Mouse (Mus musculus): ENCODE results near the gene Mri1. TPM values are rescaled to one million over a fixed set of nuclear protein-coding genes. Genes with fewer than 3 reads are reported as not detected.

Mri1 gene
- 38.2 and 98.1 TPM in 2 replicates for polyA plus RNA-seq (2012; rRNA removed)

GRCm38 (mm10) chr8:84256822-84257610, at the start of gene Mri1:
Gene Mri1 (minus strand): TSS chr8:84257326.

DNA sequence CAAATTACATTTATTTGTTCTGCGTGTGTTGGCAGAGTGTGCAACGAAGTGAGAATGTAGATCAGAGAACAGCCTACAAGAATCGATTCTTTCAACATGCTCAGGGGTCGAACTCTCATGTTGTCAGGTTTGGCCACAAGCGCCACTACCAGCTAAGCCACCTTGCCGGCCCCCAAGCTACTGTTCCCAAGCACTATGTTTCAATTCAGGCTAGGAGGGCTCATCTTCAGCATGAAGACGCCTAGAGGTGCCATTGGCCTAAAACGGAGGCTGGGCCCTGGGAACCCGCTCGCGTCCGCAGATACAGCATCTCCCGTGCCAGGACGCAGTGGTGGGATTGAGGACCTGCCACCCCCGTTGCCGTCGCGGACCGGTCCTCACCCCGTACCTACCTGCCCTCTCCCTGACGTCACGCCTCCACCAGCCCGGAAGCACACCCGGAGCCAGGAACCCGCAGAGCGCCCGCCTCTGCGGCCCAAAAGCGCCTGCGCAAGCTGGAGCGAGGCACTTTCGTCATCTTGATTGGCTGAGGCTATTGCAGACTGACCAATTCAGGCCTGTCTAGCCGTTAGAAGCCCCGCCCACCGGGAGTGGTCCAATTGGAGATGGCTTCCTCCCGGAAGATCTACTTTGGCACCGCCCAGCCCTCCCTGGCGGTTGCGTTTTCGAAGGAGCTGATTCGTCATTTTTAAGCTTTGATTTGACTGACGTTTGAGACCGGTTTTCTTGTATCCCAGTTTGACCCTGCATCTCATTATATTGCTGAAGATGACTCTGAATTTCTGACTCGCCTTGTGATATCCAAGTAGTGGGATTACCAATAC, 13.0 kb upstream of the Mri1 start, which contains the start of gene Ccdc130:
TSS of gene Ccdc130 (minus strand) at position 431 of the 824 bp plus-strand sequence.

GRCm38 (mm10) chr8:84249257-84250170, 7.6 kb downstream of the Mri1 start, which contains the start of gene D8Ertd738e:
Gene D8Ertd738e (minus strand): TSS chr8:84249719.

GRCm38 (mm10) chr8:84236998-84237473, 20.1 kb downstream of the Mri1 start, which contains the start of gene Zswim4:
Gene Zswim4 (minus strand): TSS chr8:84237055.

Other genes with a start within 250 kb of the Mri1 start
- 17.9 and 33.1 TPM in 2 replicates for gene 2210011C24Rik, start 245.2 kb downstream of the Mri1 start, polyA plus RNA-seq (2012; rRNA removed)
- 1.7 and 1.8 TPM in 2 replicates for gene Palm3, start 235.9 kb downstream of the Mri1 start, polyA plus RNA-seq (2012; rRNA removed)
- gene Il27ra, start 214.7 kb downstream of the Mri1 start, polyA plus RNA-seq (2012; rRNA removed) = 0.48 and 0.91 TPM in 2 replicates
- 0.22 and 0.30 TPM in 2 replicates for gene Rln3, start 212.3 kb downstream of the Mri1 start, polyA plus RNA-seq (2012; rRNA removed)
- 0.11 and 0.22 TPM in 2 replicates for gene Gm10643, start 192.2 kb downstream of the Mri1 start, polyA plus RNA-seq (2012; rRNA removed)
- gene Rfx1, start 190.5 kb downstream of the Mri1 start, polyA plus RNA-seq (2012; rRNA removed) = 12.3 and 13.3 TPM in 2 replicates
- gene Dcaf15, start 152.6 kb downstream of the Mri1 start, polyA plus RNA-seq (2012; rRNA removed) = 24.1 and 24.4 TPM in 2 replicates
- gene Podnl1, start 131.3 kb downstream of the Mri1 start, polyA plus RNA-seq (2012; rRNA removed) = 0.61 and 0.99 TPM in 2 replicates
- 25.5 and 27.2 TPM in 2 replicates for gene Cc2d1a, start 109.4 kb downstream of the Mri1 start, polyA plus RNA-seq (2012; rRNA removed)
- 0.05 and 0.38 TPM in 2 replicates for gene 4930432K21Rik, start 109.3 kb downstream of the Mri1 start, polyA plus RNA-seq (2012; rRNA removed)
- 0.49 and 1.1 TPM in 2 replicates for gene Nanos3, start 72.1 kb downstream of the Mri1 start, polyA plus RNA-seq (2012; rRNA removed)
- 12.3 and 16.5 TPM in 2 replicates for gene Zswim4, start 20.3 kb downstream of the Mri1 start, polyA plus RNA-seq (2012; rRNA removed)
- 38.9 and 57.5 TPM in 2 replicates for gene D8Ertd738e, start 7.6 kb downstream of the Mri1 start, polyA plus RNA-seq (2012; rRNA removed)
- 5.5 and 12.7 TPM in 2 replicates for gene Ccdc130, start 13.1 kb upstream of the Mri1 start, polyA plus RNA-seq (2012; rRNA removed)
- gene Cacna1a, start 131.1 kb upstream of the Mri1 start, polyA plus RNA-seq (2012; rRNA removed) = 5.6 and 18.6 TPM in 2 replicates